Mouse (Mus musculus) erythroblast, adult 5-6 weeks (primary cell): ENCODE data around the gene Wdr19. TPM values are rescaled to one million over a fixed set of nuclear protein-coding genes. Genes with fewer than 3 reads are reported as not detected.
"Not testable (repeated sequence)": the region's sequence is repeated elsewhere in the genome, so short reads cannot be mapped to it uniquely, and the experiment has no call there.

Experiments
- ATAC-seq: replicated peaks from 2 replicates; pipeline ENCODE4 v1.8.0; 2016; ENCODE audit warnings: moderate number of reproducible peaks, mild to moderate bottlenecking, moderate TSS enrichment, inconsistent platforms; ENCODE audit not compliant: poor library complexity, low FRiP score, severe bottlenecking
- total RNA-seq, 2 experiments: library from RNA; stranded (forward) in 1 of 2; stranded (reverse) in 1 of 2; fragments of 150-400 nt in 1 of 2; fragments of 200-764, 138-1000 nt in 1 of 2; gene quantifications; 2 replicates each; pipeline versions ENCODE4 v1.2.3 to v1.2.4; 2015 to 2017; ENCODE audit warnings: low replicate concordance in 2 of 2

The Wdr19 gene
- total RNA-seq, 2 experiments from 2014 or later: 0.58 to 1.2 TPM

DNA sequence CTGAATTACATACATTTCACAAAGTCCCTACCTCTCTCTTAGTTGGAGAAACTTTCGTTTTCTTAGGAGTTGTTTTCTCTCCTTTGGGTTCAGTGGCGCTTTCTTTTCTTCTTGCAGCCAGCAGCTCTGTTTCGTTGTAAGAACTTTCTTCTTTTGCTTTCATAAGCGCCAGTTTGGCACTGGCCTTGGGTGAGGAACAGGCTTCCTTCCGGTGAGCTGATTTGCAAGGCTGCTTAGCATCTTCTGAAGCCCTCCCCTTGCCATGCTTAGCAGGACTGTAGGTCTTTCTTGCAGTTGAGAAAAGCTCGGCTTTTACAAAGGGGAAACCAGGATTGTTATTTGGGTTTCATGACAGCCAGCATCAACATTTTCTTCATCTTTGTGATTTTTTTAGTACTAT, 94.1 kb downstream of the Wdr19 start:
- no peak for ATAC-seq

DNA sequence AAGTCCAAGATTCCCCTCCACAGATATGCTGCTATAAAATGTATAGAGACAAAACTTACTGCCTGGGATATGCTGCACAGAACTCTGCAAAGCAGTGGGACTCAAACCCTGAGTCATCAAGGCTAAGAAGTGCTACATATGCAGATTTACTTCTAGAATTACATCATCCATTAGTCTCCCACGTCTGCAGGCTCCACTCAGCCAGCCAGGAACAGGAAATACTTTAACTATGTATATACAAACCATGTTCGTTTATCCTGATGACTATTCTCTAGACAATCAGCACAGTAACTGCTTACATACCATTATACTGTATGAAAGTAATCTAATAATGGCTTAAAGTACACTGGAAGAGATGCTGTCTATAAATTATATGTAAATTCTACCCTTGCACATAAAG, 94.8 kb downstream of the Wdr19 start:
- ATAC-seq: no peak

DNA sequence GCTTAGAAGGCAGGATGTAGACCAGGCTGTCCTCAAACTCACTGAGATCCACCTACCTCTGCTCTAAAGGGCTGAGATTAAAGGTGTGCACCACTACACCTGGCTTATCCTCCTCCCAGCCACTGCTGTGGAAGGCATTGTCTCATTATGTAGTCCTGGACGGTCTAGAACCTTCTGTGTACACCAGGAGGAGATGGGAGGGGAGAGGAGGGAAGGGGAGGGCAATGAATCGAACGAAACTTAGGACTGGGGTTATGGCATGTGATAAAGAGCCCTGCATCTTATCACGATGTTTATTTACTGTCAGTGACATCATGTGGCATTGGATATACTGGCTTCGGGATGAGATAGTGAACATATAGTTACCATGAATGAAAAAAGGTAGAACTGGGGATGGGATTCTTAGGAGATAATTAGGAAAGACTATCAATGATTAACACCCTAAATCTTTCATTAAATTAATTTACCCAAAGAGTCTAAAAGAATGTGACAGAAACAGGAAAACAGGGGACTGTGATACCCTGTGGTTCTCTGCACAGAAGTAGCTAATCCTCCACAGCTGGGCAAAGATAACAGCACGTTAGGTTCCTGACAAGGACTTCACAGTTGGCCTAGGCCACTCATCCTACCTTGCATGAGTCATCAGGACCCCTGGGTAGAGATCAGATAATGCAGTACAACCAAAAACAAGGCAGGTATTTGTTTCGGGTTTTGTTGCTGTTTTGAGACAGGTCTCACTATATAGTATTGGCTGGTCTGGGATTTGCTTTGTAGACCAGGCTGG, 98.9 kb downstream of the Wdr19 start:
- no peak for ATAC-seq

DNA sequence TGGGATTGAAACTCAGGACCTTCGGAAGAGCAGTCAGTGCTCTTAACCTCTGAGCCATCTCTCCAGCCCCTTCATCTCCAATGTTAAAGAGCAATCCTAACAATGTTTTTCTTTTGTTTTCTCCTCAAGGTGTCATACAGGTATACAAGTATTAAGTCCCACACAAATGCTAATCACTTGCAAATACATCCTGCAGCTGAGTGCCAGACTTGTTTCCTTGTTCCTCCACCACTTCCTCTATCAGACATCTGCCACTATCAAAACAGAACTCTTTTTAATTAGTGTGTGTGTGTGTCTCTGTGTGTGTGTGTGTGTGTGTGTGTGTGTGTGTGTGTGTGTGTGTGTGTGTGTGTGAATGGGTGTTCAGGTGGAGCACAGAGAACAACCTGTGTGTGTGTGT, 100.1 kb downstream of the Wdr19 start:
- not testable (repeated sequence) for ATAC-seq

DNA sequence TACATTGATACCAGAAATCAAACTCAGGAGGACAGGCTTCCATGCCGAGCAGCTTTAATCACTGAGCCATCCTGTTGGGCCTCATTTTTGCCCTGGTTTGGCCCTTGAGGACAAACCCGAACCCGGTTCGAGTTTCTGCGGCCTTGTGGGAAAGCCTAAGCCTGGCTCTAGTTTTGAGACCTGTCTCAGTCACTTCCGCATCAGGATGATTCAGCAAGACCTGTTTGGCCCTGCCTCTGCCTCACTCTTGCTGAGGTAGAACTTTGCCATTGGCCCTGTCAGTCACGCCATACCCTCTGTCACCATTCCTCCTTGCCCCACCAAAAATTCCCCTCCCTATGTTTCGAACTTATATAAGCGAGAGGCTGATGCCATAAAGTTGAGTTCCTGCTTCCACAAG, 100.6 kb downstream of the Wdr19 start:
- no peak for ATAC-seq

DNA sequence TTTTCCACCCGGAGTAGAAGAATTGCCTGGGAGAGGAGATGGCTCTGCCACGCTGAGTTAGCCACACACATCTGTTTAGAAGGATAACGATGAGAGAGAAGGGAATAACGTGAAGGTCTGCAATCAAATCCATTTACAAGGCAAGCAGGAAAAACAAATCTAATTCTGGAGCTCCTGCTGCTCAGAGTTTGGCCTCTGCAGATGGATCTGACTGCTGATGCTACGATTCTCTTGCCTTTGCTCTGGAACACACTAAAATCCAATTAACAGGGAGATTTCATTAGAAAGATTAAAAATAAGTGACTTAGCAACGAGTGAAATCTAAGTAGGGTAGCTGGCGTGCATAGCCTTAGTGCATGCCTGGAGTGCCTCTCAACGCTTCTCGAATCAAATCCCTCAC, 106.0 kb downstream of the Wdr19 start:
- ATAC-seq: no peak

DNA sequence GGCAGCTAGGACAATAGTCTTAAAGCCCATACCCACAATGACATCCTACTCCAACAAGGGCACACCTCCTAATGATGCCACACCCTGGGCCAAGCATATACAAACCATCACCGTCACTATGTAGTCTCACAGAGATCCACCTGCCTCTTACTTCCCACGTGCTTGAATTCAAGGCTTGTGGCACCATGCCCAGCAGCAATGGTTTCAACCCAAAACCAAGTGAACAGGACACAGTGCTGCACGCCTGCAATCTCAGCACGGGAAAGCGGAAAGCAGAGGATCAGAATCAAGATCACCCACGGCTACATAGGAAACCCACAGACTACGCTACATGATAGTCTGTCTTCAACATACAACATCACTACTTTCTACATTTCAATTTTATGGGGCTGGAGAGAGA, 108.7 kb downstream of the Wdr19 start:
- ATAC-seq: no peak

DNA sequence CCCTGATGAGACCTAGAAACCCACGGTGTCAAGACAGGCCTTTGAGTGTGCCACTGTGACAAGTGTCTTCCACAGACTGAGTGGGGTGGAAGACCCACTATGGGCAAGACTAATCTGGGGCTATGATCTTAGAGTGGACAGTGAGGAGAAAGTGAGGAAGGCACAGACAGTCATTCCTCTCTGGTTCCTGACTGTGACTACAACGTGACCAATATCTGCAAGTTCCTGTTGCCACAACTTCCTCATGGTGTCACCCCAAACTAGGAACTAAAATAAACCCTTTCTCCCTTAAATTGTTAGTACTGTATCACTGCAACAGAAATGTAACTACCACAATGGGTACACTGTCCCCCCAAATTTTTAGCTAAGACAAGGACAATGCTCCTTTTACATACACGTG, 109.4 kb downstream of the Wdr19 start:
- ATAC-seq: no peak

Other genes with a start within 250 kb of the Wdr19 start
- 1.9 and 2.1 TPM in 2 replicates for gene Tlr6, start 239.6 kb upstream of the Wdr19 start, total RNA-seq (2015; ENCODE audit: low replicate concordance)
- 1.1 TPM in 2 replicates for gene Tlr6, start 239.6 kb upstream of the Wdr19 start, total RNA-seq (2017; ENCODE audit: low replicate concordance)
- gene Fam114a1, start 229.6 kb upstream of the Wdr19 start, total RNA-seq (2015; ENCODE audit: low replicate concordance): 0.77 and 1.3 TPM in 2 replicates
- gene Fam114a1, start 229.6 kb upstream of the Wdr19 start, total RNA-seq (2017; ENCODE audit: low replicate concordance): 0.34 and 2.8 TPM in 2 replicates
- 1.7 and 2.5 TPM in 2 replicates for gene Tmem156, start 107.6 kb upstream of the Wdr19 start, total RNA-seq (2015; ENCODE audit: low replicate concordance)
- 3.6 and 5.3 TPM in 2 replicates for gene Tmem156, start 107.6 kb upstream of the Wdr19 start, total RNA-seq (2017; ENCODE audit: low replicate concordance)
- gene Klhl5, start 92.2 kb upstream of the Wdr19 start, total RNA-seq (2015; ENCODE audit: low replicate concordance): 13.6 and 31.1 TPM in 2 replicates
- gene Klhl5, start 92.2 kb upstream of the Wdr19 start, total RNA-seq (2017; ENCODE audit: low replicate concordance): 12.9 and 14.5 TPM in 2 replicates
- gene Rfc1, start 136.0 kb downstream of the Wdr19 start, total RNA-seq (2015; ENCODE audit: low replicate concordance): 14.2 and 29.5 TPM in 2 replicates
- 36.8 and 38.2 TPM in 2 replicates for gene Rfc1, start 136.0 kb downstream of the Wdr19 start, total RNA-seq (2017; ENCODE audit: low replicate concordance)
- not detected in 2 replicates for gene Klb, start 148.6 kb downstream of the Wdr19 start, total RNA-seq (2015; ENCODE audit: low replicate concordance)
- not detected in 2 replicates for gene Klb, start 148.6 kb downstream of the Wdr19 start, total RNA-seq (2017; ENCODE audit: low replicate concordance)
- gene Rpl9, start 191.7 kb downstream of the Wdr19 start, total RNA-seq (2015; ENCODE audit: low replicate concordance): 636 and 727 TPM in 2 replicates
- 268 and 390 TPM in 2 replicates for gene Rpl9, start 191.7 kb downstream of the Wdr19 start, total RNA-seq (2017; ENCODE audit: low replicate concordance)
- 13.8 and 38.0 TPM in 2 replicates for gene Lias, start 191.8 kb downstream of the Wdr19 start, total RNA-seq (2015; ENCODE audit: low replicate concordance)
- 20.7 and 24.7 TPM in 2 replicates for gene Lias, start 191.8 kb downstream of the Wdr19 start, total RNA-seq (2017; ENCODE audit: low replicate concordance)
- 10.8 and 23.0 TPM in 2 replicates for gene Ugdh, start 236.3 kb downstream of the Wdr19 start, total RNA-seq (2015; ENCODE audit: low replicate concordance)
- gene Ugdh, start 236.3 kb downstream of the Wdr19 start, total RNA-seq (2017; ENCODE audit: low replicate concordance): 12.3 and 15.8 TPM in 2 replicates